Mouse (Mus musculus) megakaryocyte-erythroid progenitor cell, adult 5-6 weeks (primary cell): ENCODE measurements around the gene Commd7. TPM values are rescaled to one million over a fixed set of nuclear protein-coding genes. Genes with fewer than 3 reads are reported as not detected.

ENCODE experiments used
- ATAC-seq: replicated peaks from 2 replicates; pipeline ENCODE4 v1.8.0; 2016; ENCODE audit warnings: mild to moderate bottlenecking, inconsistent platforms; ENCODE audit not compliant: severe bottlenecking, poor library complexity, low FRiP score, low TSS enrichment
- total RNA-seq, 2 experiments: library from RNA; stranded (forward) in 1 of 2; stranded (reverse) in 1 of 2; fragments of 200-1000, 215-1000 nt in 1 of 2; fragments of >200 nt in 1 of 2; fragmentation: Nextera tagmentation in 1 of 2; gene quantifications; 2 replicates each; pipeline ENCODE4 v1.2.3; 2014 to 2017

The Commd7 gene
- total RNA-seq, 2 experiments from 2014 or later, result 24.1 to 25.8 TPM

DNA sequence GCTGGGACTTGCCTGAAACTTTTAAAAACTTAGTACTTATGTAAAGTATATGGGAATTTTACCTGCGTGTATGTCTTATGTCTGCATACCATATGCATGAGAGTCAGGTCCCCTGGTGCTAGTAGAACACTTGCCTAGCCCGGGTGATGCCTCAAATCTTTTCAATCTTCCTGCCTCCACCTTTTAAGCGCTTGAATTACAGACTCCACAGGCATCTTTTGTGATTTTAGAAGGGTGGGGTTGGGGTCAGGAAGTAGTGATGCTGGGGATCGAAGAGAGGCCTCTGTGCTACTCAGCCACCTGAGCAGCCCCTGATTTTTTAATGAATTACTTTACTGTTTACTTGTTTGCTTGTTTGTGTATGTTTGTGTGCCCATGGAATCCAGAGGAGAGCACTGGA is 37.6 kb downstream of the Commd7 start:
- no peak for ATAC-seq

DNA sequence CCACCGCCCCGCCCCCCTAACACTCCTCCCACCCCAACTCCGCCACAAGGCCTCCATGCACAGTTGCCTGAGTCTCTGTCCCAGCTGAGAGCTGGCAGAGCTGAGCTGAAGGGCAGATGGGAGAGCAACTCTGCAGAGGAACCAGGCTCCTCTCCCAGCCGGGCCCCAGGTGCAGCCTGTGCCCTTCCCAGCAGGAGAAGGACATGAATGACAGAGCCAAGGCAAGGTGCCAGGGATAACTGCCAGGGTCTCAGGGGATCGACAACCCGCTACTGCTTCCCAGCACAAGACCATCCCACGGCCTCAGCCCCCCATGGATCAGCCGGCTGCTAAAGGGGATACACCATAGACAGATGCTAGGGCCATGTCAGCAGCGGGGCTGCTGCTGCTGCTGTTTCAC is 39.4 kb downstream of the Commd7 start:
- ATAC-seq, result 0 out of 2 replicates have a peak, but pooled peaks have one; percentile 31

DNA sequence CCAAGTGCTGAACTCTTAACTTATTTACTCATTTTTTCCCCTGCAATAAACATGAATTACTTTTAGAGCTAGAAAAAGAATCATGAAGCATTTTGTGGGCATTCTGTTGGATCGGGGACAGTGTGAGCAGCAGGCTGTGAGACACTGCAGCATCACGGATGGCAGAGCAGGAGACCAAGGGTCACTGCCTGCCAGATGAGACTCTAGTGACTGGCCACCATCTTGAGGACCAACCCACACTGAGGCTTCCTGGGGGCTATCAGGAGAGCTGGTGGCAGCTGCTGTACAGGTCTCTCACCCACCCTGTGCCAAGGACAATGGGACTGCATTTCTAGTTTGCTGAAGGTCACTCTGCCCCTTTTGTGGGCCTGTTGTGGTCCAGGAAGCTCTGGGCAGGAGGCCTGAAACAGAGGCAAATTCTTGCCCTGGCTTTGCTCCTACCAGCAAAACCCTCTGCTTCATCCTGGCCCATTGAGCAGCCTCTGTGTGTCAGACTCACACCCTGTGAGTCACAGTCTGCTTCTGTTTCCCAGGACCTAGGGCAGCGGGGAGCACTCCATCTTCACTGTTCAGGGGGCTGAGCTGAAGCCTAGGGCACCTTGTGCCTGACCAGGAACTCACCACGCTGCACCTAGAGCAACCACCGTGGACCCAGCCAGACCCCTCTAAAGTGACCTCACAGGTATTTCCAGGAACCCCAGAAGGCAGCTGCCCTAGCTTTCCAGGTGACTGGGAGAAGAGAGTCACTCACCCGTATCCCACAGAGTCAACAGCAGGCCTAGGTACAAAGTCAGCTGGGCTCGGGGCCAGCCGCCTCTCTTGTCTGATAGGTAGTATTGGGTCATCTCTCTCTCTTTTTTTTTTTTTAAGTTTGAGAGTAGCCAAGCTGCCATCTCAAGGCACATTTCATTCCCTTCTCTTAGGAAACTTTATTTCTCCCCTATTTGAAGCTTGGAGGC is 40.2 kb downstream of the Commd7 start:
- no peak for ATAC-seq

DNA sequence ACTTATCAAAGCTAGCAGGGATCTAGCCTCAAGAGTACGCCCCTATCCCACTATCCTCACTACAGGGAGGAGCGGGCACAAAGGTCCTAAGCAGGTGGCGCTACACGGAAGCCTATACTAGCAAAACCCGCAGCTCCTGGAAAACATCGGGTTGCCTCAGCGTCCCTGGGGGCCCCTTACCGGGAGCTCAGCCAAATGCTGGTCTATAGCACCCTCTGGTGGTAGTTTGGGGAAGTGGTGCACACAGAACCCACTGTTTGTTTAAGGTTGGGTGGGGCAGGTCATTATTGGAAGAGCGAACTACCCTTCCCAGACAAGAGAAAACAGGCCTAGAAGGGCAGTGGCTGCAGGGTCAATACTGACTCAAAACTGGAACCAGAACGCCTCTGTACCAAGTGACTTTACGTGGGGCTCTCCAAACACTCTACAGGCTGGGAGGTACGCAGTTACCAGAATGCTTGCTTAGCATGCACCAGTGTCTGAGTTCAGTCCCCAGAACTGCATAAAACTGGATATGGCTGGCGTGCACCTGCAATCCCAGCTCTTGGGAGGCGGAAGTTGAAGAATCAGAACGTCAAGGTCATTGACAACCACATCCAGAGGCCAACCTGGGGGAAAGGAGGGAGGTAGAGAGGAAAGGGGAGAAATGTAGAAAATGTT is 45.9 kb downstream of the Commd7 start:
- ATAC-seq, result peak; percentile 72

DNA sequence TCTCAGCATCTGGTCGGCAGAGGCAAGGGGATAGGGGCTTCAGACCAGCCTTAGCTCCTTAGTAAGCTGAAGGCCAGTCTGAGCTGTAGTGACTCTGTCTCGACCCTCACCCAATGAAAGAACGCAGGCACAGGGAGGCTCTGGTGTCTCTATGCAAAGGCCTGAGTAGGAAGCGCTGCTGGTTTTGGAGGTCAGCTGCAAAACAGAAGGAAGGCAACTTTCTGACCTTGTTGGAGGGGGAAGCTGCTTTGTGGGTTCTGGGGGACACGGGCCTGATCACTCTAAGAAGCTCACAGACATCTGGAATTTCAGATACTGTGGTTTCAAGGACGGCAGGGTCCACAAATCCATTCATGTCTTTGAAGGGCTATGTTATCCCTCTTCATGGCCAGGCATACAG is 46.6 kb downstream of the Commd7 start:
- no peak for ATAC-seq

DNA sequence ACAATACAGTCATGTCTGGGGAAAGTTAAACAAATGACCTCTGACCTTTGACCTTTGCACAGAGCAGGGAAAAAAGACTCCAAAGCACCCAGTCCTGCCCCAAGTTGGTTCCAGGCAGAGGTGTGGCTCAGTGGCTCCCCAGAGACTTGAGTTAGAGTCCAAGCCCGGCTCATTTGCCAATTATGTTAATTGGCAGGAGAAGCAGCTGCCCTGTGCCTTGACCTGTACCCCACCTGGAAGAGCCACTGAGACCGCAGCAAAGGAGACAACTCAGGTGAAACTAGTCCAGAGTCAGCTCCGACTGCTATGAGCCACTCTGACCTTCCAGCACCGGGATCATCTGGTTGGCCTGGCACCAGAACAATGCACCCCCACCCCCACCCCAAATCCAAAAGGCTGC is 48.2 kb downstream of the Commd7 start:
- no peak for ATAC-seq

DNA sequence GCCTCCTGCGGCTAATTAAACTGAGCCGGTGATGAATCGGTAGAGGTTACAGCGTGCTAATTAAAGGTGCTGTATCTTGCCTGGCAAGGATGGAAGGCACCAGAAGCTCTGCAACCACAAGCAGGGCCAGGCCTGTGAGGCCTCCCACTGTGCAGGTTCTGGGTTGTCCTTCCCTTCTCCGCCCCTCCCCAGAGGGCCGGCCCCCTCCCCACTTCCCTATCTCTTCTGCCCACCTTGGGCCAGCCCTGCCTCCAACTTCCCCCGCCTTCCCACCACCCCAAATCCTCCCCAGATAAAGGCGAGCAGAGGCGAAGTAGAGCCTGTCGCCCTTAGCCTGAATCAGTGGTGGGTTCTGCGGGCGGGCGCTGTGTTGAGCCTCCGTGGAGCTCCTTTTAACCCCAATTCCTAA is 48.9 kb downstream of the Commd7 start:
- ATAC-seq, result peak; percentile 89

DNA sequence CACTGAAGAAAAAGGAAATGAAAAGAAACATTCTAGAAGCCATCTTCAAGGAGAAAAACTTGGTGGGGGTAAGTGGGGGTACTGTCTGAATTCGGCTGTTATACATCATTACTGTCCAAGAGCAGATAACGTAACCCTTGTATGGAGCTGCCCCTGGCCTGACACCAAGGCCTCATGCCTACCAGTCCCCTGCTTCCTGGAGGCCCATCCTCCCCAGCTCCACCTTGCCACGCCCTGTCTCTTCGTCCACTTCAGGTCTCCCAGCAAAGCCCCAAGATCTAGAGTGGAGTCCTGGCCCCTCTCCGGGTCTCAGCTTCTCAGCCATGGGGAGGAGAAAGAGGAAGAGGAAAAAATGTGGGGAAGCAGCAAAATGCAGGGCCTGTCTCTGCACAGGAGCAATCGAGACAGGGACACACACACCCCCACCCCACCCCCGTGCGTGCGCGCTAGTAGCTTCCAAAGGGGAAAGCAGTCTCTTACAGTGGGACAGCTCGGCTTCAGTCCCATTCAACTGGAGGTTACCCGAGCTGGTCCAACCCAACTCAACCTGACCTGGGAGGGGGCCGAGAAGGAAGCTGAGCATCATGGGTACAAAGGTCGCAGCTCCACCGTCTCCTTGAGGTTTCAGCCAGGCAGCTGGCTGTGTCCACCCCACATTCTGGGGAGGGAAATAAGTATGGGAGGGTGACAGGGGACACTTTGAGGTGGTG is 49.5 kb downstream of the Commd7 start:
- ATAC-seq, result peak; percentile 25

DNA sequence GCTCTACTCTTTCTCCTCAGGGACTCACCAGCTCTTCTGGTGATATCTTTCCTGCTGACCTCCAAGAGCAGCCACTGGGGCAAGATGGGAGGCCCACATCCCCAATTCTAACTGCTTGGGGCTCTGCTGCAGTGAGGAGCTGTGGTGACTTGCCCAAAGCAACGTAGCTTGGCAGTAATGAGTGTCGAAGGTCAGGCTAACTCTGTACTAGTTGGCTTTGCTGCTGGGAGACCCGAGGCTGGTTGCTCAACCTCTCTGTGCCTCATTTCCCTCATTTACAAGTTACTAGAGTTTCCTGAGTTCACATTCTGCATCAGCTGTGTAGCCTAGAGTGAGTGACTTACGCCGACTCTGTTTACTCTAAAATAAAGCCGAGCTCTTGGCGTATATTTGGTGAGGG is 51.2 kb downstream of the Commd7 start:
- ATAC-seq, result no peak

DNA sequence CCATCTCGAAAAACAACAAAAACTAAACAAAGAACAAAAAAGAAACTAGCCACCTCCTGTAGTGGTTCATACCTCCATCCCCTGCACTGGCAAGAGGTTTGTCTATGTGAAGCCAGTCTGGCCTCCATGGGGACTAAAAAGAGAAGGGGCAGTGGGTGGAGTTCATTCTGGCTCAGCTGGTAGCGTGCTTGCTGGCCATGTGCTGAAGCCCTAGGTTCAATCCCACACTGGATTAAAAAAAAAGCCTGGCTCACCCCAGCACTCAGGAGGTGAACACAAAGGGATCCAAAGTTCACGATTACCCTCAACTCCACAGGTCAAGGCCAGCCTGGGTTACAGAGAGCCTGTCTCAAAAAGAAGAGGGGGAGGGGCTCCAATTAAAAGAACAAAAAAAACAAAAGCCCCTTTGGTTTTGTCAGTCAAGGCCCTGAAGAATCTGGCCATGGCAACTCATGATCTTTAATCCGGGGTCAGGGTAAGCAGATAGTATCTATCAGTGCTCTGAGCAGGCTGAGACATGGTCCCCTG is 52.1 kb downstream of the Commd7 start:
- ATAC-seq, result no peak

DNA sequence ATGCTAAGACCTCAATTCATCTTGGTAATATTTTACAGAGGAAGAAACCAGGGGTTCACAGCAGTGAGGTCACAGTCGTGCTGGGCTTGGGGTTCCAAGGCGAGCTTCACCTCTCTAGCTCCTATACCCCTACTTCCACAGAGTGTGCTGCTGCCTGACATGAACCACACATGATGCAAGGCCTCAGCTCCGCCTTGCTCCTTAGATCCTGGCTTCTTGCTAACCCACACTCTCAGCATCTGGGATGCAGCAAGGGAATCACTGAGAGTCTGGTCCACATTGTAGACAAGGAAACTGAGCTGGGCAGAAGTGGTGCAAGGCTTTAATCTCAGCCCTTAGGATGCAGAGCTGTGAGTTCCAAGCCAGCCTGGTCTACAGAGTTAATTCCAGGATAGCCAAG is 52.5 kb downstream of the Commd7 start:
- no peak for ATAC-seq

DNA sequence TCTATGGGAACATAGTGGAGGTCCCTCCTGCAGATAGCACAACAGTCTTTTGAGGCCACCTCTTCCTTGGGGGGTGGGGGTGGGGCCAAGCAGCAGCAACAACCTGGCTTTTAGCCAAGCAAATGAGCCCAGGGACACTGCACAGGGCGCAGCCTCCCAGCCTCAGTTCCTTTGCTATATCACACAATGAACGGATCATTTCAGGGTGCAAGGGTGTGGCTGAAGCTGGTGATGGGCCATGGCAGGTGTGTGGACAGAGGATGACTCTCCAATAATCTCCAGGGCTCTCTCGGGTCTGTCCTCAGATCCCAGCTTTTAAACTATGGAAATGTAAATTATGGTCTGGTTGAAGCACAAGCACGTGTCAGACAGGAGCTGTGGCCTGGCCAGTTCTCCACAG is 55.5 kb downstream of the Commd7 start:
- peak; percentile 70 for ATAC-seq

DNA sequence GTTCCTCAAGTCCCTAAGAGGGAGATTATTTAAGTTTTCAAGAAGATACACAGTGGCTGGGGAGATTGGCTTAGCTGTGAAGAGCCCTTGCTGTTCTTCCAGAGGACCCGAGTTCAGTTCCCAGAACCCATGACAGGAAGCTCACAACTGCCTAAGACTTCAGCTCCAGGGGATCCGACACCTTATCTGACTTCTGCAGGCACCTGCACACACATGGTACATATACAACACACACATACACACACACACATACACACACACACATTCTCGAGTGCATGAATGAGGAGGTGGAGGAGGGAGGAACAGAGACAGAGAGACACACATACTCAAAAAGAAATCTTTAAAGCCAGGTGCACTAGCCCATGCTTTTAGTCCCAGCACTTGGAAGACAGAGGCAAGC is 56.4 kb downstream of the Commd7 start:
- ATAC-seq, result peak; percentile 22; the same call in 1 of the 2 replicates

DNA sequence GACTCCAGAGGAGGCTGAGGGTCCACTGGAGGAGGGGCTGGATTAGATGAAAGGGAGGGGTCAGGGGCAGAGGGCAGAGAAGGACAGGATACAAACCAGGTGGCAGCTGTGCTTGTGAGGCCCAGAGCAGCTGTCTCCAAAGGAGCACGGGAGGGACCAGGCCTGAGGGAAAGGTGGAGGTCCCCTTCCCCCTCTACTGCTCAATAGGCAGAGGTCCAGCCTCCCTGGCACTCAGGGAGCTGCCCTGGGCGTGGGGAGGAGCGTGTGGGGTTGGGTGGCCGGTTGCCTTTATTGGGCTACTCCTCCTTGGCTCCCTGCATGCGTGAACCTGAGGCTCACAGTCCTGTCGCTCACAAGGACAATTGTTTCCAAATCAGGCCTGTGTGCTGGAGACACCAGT is 57.0 kb downstream of the Commd7 start:
- 0 out of 2 replicates have a peak, but pooled peaks have one; percentile 6 for ATAC-seq

DNA sequence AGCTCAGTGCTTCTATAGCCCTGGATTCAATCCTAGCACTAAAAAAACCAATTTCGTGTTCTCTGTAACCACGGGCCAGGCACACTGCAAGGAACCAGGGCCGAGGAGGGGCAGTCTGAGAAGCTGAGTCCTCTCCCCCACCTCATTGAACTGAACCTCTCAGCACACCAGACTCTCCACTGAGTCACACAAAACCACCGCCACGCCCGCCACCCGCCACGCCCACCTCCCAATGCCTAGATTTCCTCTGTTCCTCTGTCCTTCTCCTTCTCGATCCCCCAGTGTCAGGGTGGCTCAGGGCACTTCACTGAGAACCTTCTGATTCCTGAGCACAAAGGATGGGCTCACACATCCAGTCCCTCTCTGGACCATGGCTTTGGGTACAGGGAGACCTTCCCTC is 59.5 kb downstream of the Commd7 start:
- no peak for ATAC-seq

DNA sequence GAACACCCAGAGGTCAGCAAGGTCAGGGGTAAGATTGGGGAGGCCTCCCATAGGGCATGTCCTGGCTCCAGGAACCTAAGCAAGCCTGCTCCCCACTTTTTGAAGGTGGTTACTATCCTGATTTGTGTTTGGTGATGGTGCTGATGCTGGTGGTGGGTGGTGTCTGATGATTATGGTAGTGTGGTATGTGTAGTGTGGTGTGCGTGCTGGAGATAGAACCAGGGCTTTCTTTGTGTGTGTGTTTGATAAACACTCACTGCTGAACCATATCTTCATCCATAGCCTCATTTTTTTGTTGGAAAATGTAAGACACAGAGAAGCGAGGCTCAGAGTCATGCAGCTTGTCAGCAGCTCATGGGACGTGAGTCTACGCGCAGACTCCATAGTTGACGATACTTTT is 64.0 kb downstream of the Commd7 start:
- ATAC-seq, result peak; percentile 95

DNA sequence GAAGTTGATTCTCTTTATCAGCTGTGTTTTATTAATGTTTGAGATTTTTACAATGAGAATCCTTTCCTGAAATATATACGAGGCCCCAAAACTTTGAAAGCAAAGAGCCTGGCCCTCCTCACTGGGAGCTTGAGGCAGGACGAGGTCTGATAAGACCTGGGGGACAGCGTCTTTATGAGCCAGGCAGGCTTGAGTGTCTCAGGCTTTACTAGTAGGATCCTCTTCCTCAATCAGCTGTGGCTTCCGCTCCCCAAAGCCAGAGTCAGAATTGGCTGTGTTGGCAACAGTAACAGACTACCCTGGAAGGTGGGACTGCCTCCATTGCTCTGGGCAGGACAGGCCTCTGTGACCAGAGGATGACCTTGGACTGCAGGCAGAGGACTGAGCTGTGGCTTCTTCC is 64.6 kb downstream of the Commd7 start:
- peak; percentile 29 for ATAC-seq
